Mouse (Mus musculus) CH12.LX (cell line): ENCODE measurements at regions not wholly inside any gene's neighbourhood (a gene's known extent, or its start where the extent isn't known, plus 50 kb on each side); places are given as distances from the start of the nearest gene placed in this dataset.

Experiments used
- CHD1 ChIP-seq: IDR thresholded peaks from 2 replicates; pipeline ENCODE4 v1.6.1; 2012; ENCODE audit warnings: low read depth, low read length, improper control_type of control experiment, inconsistent platforms
- CHD2 ChIP-seq: IDR thresholded peaks from 2 replicates; pipeline ENCODE4 v1.6.1; 2011; ENCODE audit warnings: low read length, improper control_type of control experiment
- CTCF ChIP-seq, 2 experiments: IDR thresholded peaks in 1 of 2; conservative IDR thresholded peaks in 1 of 2; 2 replicates each; pipeline ENCODE4 v1.5.1; 2011 to 2012; ENCODE audit warnings: low read depth in 2 of 2, low read length in 2 of 2, improper control_type of control experiment in 1 of 2, inconsistent platforms in 1 of 2, mild to moderate bottlenecking in 1 of 2, moderate library complexity in 1 of 2
- ELF1 ChIP-seq: IDR thresholded peaks from 2 replicates; pipeline ENCODE4 v1.6.1; 2014; ENCODE audit warnings: low read depth, mild to moderate bottlenecking, inconsistent platforms, low read length, improper control_type of control experiment
- SMC3 ChIP-seq: IDR thresholded peaks from 2 replicates; pipeline ENCODE4 v1.6.1; 2011; ENCODE audit warnings: low read depth, low read length, improper control_type of control experiment

- no peak for TF ChIP-seq ELF1
- no peak for TF ChIP-seq SMC3
- no peak for TF ChIP-seq CHD1
- TF ChIP-seq CHD2, result no peak
- no peak for TF ChIP-seq CTCF (conservative IDR thresholded peaks at IDR 0.05 in 1 of 2, IDR thresholded peaks at IDR 0.05 in 1 of 2; ENCODE audit: low read depth in 2 of 2, low read length in 2 of 2)
These were observed 97.9 kb downstream of the Psat1 start for GRCm38 (mm10) chr19:15849235-15849634.
